Mouse (Mus musculus) cerebellum, adult 8-10 months (tissue): ENCODE data around the gene Gtpbp1.

ENCODE experiments used
- DNase-seq: peaks from one replicate; pipeline ENCODE4 v3.0.0; 2022

The Gtpbp1 gene

GRCm38 (mm10) chr15:79686046-79686869, 4.4 kb upstream of the Gtpbp1 start:
- no peak for DNase-seq

- DNase-seq, result no peak
Measured at GRCm38 (mm10) chr15:79687175-79687574, 3.5 kb upstream of the Gtpbp1 start.

DNA sequence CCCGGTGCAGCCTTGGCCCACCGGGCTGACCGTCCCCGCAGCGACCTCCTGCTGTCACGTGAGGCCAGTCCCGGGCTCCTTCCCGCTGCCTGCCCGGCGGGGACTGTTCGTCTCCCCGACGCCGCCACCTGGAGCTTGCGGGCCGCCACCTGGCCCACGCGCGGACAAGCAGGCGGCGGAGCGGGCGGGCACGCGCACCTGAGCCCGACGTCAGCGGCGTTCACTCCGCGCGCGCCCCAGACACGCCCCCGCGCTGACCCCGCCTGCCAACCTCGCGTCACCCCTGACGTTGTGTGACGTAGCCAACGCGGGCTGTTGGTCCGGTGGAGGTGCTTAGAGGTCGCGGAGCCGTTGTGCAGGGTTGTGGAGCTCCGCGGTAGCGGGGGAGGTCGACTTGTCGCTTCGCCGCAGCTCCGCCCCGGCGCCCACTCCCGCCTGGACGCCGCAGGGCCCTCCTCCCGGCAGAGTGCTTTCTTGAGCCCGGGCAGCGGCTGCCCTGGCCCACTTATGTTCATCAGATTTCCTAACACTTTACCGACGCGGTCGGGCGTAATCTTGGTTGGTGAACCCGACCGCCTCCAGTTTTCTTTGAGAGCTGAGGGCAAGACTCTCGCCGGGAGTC, 2.9 kb upstream of the Gtpbp1 start, which contains the start of gene Josd1:
TSS of gene Josd1 (minus strand) at position 274 of the 622 bp plus-strand sequence.
- DNase-seq, result peak; percentile 98

DNA sequence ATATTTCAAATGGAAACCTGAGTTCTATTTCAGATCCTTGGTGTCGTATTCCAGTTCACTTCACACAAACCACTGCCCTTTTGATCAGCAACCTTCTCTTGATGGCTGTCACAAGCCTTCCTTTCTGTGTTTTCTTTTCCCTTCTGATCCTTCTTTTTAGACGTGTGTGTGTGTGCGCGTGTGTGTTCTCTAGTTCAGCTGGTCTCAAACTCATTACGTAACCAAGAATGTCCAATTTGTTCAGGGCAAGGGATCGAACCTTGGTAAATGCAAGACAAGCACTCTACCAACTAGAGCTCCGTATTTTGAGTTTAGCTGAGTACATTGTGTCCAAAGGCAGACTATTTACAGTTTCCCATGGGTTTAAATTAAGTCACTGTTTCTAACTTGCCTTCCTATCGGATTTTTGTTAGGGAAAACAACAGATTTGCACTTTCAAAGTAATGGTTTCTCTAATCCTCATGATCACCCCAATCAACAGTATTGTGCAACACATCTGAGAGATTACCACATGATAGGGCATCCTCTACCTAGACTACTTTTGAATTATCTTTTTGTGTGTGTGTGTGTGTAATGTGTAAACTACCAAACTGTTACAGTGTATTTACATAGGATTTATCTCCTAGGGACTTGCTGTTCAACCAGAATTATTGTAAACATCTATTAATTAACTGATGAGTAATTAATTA, 2.2 kb upstream of the Gtpbp1 start:
- no peak for DNase-seq

DNA sequence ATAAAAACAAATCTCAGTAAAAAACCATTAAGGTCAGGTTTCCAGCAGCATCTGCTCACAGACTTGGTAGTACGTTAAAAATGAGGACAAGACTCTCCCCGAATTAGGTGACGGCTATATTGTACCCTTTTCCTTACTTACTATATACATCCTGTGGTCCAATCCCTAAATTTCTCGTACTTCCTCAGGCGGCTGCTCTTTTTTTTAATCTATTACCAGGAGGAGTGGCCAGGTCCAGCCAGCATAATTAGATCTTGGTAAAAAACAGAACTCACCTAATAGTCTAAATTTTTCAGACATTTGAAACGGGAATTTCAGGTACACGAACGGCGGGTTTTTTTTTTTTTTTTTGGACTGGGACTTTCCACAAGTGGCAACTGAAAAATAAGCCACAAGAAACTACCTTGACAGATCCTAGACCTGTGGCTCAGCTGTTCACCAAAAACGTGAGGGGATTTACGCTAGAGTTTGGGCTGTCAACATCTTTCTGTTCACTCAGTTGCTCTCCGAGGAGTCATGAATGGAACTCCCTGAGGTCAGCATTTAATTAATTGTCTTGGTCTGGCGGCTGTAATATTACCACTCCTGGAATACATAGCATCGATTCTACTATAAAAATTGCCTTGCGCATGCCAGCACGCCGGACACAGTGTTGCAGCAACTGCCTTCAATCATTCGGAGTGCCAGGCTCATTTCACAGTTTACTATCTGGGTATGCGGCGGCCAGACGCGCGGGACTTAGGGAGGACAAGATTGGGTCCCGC, 801 bp upstream of the Gtpbp1 start:
- DNase-seq, result no peak

DNA sequence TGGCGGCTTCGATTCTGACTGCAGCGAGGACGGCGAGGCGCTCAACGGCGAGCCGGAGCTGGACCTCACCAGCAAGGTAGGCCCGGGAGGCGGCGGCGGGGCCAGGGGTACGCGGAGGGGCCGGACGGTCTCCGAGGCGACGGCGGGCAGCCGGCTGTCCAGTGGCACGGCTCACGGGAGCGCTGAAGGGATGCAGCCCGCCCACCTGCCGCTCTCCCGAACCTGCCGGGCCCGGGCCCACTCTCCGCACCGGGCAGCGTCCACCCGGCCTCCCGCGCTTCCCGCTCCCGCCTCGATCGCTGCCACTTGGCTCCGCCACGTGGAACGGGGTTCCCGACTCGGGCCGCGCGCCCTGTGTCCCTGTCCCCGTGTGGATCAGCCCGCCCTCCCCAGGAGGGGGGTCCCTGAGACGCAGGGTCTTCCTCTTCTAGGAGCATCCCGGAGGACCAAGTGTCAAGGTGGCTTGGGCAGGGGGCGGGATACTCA, 421 bp downstream of the Gtpbp1 start:
- peak; percentile 62 for DNase-seq

- no peak for DNase-seq
Measured at GRCm38 (mm10) chr15:79692334-79692733, 1.7 kb downstream of the Gtpbp1 start.

DNA sequence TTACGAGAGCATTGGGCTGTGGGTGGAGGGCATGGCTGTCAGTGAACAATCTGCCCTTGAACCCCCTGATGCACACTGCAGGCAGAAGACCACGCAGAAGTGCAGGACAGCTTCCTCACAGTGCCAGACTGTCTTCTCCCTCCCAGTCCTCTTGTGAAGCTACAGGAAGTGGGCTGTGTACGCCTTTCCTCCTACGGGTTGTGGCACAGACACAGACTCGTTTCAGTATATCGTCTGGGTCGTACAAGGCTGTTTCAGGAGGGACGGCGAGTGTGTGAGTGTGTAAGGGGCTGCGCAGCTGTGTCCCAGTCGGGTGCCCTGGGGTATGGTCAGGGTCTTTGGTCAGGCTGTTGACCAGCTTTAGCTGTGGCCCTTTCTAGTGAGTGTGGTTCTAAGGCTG, 3.1 kb downstream of the Gtpbp1 start:
- DNase-seq, result no peak

DNA sequence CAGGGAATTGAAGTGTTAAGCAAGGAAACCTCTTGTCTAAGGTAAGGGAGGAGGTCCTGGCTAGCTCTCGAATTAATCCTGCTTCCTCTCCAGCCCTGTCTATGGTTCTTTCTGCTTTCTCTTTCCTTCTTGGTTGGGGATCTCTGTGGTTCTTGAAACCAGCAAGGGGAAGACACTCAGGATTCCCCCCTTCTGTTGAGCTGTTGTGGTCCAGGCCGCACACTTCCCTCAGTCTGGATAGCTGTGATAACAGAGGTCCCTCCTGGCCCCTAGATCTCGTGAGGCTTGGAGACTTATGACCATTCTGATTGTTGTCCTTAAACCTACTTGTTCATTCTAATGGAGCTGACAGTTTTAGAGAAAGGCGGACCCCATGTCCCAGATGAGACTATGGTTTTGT, 3.9 kb downstream of the Gtpbp1 start:
- no peak for DNase-seq

DNA sequence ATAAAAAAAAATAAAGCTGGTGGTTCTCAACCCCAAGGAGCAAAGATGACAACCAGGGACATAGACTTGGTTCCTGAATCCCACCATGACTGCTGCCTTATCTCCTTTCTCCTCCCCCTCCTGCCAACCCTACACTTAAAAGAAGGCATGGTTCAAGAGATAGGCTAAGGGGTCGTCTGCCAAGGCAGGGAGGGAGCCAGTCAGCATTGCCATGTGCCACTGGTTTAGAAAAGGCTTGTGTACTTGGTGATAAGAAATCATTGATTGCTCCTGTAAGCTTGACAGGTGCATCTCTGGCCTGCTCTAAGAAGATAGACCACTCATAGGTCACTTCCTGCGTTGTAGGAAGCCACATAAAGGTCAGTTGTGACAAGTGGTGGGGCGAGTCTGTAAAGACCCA, 4.9 kb downstream of the Gtpbp1 start:
- no peak for DNase-seq

DNA sequence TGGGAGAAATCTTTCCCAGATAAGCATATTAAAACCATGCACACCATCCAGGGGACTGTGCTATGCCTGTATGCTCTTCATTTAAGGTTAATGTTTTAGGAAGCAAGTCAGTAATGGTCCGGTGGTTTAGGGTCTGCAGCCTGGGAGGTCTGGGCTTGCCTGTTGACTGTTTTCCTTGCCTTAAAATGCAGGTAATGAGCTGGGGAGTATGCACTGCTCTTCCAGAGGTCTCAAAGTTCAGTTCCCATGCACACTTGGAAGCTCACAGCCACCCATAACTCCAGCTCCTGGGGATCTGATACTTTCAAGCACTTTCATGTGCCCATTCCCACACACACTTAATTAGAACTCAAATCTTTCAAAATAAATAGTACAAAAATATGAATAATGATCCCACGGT, 5.9 kb downstream of the Gtpbp1 start:
- DNase-seq, result no peak

DNA sequence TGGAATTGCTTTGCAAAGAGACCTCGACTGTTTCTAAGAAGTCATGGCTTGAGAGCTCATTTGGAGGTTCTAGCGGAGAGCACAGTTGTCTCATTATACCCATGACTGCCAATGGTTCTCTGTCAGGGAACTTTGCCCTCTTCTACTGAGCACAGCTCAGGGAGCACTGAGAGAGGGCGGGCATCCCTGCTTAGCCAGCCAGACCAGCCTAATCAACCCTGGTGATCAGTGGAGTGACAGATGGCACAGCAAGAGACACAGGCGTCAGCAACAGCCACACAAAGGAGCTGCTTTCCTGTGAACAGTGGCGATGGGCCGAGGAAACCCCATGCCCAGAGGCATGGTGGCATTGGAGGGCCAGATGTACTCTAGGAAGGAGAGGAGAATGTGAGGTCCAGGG, 6.4 kb downstream of the Gtpbp1 start:
- peak; percentile 52 for DNase-seq

DNA sequence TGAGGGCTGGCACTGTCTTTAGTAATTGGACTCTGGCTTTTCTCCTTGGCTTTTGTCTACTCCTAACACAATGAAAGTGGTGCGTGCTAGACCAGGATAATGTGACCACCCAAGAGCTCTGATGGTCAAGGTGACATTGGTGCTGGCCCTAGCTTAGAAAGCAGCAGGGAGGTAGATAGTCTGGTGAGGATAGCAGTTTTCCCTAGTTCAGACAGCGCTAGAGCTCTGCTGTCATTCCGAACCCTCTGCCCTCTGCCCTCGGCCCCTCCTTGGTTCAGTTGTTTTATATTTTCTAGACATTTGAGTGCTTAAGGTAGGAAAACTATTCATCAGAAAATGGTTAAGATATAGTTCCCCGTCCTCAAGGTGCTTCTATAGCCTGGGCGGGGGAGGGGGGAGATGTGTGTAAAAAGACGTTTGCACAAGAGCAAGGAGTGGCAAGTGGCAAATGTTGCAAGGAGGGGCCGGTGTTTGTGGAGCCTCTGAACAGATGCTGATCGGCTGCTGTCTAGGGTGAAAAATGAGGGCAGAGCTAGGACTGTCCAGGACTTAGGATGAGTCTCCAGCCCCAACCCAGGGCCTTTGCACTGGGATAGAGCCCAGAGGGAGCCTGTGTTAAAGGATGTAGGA, 7.0 kb downstream of the Gtpbp1 start:
- no peak for DNase-seq

GRCm38 (mm10) chr15:79706603-79707214, 16.1 kb downstream of the Gtpbp1 start:
- DNase-seq, result no peak

DNA sequence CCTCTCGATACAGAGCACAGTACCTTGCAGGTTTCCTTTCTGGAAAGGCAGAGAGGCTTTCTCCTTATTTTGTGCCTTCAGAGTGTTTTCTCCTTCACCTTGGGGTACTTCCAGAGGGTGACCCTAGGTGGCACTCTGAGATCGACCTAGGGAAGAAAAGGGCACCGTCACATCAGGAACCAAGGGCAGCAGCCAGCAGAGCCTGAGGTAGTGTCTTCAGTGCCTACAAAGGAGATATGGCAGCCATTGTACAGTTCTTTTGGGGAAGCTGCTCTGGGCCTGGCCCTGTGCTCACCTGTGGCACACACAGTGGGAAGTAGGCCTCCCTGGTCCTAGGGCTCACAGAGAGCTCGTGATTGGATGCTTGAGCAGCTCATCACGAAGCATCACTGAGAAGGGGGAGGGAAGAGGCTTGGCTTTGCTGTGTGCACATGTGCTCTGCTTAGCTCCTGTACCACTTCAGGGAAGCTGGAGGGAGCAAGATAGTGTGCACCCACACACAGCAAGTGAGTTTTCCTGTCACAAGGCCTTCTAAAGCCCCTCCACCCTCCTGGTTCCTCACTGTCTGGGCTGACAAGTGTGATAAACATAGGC, 17.7 kb downstream of the Gtpbp1 start:
- no peak for DNase-seq

- peak; percentile 55 for DNase-seq
Measured at GRCm38 (mm10) chr15:79715646-79716045, 25.0 kb downstream of the Gtpbp1 start.

DNA sequence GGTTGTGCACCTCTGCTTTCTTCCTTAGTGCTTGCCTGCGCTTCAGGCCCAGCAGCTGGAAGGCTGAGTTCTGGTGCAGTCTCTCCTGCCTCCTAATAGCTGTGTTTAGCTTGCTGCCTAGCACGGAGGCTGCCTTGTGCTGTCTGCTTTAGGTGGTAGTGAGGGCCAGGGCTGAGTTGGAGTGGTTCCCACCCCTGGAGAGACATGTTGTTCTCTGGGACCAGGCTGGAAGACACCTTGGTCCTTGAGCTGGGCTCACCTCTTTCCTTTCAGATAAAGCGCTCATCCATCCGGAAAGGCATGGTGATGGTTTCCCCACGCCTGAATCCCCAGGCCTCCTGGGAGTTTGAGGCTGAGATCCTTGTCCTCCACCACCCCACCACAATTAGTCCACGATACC, 26.1 kb downstream of the Gtpbp1 start:
- peak; percentile 58 for DNase-seq

- DNase-seq, result no peak
Measured at GRCm38 (mm10) chr15:79720267-79720666, 29.6 kb downstream of the Gtpbp1 start.

DNA sequence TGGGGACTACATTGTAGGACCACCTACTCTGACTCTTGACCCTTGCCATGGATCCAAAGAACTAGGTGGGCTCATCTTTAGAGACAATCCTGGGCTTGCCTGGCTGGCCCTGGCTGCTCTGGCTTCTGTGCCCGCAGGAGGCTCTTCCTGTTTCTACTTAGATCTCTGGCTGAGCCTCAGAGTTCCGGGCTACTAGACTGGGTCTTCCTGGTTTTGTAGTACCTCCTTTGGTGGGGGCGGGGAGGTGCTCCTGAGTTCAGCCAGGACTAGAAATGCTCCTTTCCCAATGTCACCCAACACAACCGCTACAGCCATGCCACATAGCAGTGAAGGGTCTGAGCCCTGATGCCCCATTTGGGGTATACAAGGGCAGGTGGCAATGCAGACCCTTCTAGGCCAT, 30.2 kb downstream of the Gtpbp1 start:
- DNase-seq, result no peak

DNA sequence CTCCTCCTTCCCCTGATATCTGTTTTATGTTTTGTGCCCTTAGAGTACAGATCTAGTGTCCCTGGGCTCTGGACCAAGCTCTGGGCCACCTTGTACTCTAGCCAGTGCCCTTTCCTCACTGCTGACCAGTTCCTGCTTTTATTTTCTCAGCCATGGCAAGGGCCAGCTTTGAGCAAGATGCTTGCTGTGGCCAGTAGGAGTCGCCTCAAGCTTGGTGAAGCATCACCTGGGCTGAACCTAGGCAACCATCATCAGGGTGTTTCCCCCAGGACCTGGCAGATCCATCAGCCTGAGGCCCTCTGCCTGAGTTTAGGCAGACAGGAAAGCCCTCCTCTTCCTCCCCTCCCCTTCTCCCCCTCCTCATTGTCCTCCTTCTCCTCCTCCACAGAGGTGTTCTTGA, 32.8 kb downstream of the Gtpbp1 start:
- DNase-seq, result no peak

DNA sequence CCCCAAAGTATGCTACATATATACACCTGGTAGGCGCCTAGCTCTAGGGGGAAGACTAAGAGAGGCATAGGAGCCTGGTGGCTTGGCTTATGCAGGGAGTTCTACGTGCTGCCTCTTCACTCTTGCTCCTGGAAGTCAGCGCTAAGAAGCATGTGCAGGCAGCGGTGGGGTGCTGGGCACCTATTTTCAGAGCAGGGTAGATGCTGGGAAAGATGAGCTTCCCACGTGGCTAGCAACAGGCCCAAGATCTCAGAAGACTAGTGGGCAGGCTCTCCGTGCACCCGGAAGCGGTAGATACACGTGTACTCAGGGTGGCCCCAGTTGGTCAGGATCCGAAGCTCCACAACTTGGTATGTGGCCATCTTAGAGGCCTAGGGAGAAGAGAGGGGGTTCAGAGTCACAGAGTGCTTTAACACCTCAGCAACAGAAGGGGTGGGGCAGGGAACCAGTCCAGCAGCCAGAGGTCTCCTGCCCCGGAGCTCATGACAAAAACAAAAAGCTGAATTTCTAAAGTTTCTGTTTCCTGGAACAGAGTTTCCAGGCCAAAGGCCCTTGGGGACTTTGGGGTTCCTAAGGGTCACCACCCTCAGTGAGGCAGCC, 34.6 kb downstream of the Gtpbp1 start:
- no peak for DNase-seq
